Mouse (Mus musculus): ENCODE measurements around the gene Hid1.

Gene Hid1

GRCm38 (mm10) chr11:115374695-115375425 lies 7.3 kb upstream of the Hid1 start:
- no peak for DNase-seq

DNA sequence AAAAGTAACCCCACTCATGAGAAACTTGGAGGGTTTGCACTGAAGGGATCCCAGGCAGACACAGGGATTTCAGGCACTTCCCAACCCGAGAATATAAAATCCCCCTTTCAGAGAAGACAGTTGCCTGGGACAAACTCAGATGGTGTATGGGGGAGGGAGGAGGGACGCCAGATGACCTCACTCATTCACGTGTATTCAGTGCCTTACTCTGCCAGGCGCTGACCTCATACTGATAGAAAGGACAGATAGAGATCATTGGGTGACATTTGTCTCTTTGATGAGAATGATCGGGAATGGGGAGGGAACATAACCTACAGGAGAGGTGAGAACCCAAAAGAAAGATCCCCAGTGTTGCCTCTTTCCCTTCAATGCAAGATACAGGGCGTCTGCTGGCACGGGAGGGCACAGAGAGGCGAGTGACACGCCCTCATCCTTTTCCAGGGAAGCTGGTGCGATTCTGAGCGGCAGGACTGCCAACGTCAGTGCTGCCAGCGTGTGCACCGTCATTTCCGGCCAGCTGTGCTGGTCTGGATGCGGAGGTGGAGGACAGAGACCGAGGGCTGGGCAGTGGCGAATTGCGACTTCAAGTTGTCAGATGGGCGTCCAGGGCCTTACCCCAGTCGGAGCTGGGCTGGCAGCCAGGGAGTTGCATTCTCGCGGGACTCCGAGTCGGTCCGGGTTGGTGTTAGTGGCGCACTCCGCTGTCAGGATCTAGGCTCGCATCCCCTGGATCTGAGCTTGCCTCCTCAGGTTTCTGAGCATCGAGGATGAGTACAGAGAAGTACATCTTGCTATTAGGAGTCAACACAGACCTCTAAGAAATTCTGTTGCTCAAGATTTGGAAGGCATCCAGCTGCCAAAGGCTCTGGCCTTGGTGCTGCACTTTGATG lies 6.5 kb upstream of the Hid1 start:
- peak; percentile 81 for DNase-seq

GRCm38 (mm10) chr11:115372737-115373136 lies 5.2 kb upstream of the Hid1 start:
- no peak for DNase-seq

DNA sequence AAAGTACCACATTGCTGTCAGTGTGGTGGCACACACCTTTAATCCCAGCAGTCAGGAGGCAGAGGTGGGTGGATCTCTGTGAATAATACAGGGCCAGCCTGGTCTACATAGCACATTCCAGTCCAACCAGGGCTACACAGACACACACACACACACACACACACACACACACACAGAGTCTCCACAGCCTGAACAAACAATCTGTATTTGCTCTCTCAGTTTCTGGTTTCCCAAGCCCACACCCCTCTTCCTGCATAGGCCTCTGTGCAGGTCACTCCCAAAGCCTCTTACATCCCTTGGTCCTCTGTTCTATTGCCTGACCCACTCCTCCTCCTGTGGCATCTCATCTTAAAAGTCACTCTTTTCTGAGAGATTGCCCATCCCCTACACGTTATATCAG lies 4.5 kb upstream of the Hid1 start:
- no peak for DNase-seq

DNA sequence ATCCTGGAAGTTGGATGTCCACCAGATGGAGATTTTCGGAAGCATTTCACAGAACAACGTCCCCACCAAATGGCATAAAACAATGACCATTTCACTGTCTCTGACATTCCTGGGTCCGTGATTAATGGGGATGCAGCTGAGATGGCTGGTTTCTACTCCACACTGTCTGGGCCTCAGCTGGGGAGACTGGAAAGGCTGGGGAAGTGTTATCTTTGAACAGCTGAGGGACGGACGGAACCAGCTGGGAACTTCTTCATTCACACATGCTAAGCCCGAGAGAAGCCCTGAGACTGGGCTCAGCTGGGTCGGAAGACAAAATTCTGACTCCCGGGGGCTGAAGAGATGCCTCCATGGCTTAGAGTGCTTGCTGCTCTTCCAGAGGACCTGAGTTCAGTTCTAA lies 3.8 kb upstream of the Hid1 start:
- no peak for DNase-seq

GRCm38 (mm10) chr11:115370368-115370767 lies 2.8 kb upstream of the Hid1 start:
- DNase-seq = no peak

- peak; percentile 27 for DNase-seq
These were observed 706 bp downstream of the Hid1 start for GRCm38 (mm10) chr11:115366706-115367394.

DNA sequence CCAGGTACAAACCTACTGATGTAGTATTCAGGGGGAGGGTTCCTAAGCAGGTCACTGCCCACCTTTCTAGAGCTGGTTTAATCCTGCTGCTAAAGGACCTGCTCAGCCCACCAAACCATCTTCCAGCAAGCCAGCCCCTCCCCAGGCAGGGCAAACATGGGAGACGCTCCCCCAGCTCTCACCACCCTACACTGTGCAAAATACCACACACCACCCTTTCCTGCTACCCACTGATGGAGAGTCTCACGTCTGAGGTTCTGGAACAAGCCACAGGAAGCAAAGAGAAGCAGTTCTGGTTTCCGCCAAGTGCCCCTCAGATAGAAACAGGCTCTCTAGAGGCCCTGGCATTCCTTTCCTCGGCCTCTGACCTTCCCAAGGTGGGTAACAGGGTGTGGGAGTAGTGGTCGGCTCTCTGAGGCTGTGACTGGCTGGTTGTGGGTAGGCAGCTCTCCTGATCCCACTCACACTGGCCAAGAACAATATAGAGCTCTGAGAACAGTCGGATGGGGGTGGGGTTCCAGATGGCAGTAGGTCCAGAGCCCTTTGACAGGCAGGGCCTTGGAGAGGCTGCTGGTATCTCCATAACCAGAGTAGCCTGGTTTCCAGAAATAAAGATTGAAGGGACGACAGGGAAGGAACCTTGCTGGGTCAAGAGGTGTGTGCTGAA lies 1.4 kb downstream of the Hid1 start:
- DNase-seq = no peak

DNA sequence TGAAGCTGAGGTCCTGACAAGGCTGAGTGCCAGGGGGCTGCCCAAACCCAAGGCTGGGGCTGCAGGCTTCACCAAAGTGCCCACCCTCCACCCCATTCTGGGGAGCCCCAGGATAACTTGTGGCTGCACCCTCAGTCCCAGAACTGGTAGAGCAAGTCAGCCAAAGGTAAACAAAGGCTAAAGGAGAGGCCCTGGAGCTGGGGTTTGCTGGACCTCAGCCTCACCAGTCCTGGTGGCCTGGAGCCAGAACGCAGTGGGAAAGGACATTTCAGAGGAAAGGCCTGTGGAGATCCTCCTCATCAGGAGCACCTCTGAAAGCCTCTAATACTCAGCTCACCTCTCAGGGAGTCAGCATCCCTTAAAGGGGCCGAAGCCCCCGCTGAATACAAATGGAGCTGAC lies 3.4 kb downstream of the Hid1 start:
- DNase-seq = no peak

DNA sequence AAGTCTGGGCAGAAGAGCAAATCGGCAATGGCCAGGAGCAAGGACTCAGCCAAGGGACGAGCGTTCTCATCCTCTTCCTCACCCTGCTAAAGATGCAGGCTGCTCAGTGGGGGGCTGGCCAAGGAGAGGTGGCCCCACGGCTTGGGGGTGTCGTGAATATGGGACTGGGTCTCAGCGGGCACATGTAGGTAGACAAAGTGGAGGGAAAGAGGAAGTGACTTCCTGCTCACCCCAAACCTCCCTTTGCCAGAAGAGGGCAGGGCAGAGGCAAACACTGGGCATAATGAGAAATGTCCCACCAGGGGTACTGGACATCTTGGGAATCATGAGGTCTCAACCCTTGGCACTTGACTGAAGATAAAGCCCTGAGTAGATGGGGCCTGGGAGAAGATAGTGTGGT lies 7.8 kb downstream of the Hid1 start:
- no peak for DNase-seq

DNA sequence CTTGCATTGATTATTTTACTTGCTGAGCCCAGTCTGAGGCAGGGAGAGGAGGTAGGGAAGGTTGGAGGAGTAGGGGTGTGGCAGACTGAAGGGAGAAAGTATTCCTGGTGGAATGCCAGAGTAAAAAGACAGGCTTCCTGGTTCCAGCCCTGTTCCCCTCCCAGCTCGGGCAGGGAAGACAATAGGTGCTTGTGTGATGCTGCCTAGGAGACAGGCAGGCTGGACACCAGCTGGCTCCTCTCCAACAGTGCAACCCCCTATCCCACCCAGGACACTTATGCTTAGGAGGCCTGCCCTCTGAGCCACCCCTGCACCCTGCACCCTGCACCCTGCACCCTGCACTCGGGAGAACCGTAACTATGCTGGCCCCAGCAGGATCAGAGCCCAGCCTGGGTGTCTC lies 8.3 kb downstream of the Hid1 start:
- no peak for DNase-seq

- DNase-seq = peak; percentile 87
These were observed 9.1 kb downstream of the Hid1 start for GRCm38 (mm10) chr11:115358468-115358867.

DNA sequence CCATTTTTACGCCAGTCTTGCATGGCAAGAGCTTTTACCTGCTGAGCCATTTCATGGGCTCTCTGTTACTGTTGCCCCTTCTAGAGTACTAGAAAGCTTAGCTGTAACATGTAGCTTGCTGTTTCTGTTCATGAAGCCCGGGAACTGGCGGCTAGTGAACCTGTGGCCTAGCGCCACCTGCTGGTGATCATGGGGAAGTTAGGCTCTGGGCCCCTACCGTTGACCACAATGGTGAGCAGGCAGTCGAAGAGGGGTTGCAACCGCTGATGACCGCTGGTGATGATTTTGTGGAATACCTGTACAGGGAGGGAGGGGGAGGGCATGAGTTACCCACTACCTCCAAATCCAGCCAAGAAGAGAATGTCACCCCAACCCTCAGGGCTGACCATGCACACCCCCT lies 13.4 kb downstream of the Hid1 start:
- DNase-seq = peak; percentile 82

DNA sequence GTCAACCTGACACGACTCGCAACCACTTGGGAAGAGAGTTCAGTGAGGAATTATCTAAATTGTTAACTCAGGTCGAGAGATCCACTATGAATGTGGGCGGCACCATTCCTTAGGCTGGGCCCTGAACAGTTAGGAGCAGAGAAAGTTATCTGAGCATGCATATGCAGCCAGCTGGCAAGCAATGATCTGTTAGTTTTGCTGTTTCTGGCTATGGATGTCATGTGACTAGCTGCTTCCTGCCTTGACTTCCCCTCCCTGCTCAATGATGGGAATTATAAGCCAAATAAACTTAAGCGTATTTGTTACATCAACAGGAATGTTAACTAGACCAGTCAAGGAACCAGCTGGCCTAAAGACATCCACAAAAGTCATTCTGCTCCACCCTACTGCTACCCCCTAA lies 14.2 kb downstream of the Hid1 start:
- no peak for DNase-seq

DNA sequence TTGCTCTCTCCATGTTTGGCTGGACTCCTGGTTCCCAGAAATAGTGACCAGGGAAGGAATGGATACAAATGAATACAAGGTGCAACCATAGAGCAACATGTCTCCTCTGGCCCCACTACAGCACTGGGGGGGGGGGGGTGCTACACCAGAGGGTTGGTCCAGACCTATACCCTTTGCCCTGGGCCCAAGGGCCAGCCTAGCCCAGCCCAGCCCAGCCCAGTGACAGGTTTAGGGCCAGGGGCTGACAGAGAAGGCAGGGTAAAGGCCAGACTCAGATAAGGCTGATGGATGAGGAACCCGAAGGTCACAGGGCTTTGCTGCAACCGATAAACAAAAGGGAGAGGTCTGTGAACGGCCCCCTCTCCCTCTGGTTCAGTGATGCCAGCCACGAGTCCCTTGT lies 17.6 kb downstream of the Hid1 start:
- DNase-seq = no peak

DNA sequence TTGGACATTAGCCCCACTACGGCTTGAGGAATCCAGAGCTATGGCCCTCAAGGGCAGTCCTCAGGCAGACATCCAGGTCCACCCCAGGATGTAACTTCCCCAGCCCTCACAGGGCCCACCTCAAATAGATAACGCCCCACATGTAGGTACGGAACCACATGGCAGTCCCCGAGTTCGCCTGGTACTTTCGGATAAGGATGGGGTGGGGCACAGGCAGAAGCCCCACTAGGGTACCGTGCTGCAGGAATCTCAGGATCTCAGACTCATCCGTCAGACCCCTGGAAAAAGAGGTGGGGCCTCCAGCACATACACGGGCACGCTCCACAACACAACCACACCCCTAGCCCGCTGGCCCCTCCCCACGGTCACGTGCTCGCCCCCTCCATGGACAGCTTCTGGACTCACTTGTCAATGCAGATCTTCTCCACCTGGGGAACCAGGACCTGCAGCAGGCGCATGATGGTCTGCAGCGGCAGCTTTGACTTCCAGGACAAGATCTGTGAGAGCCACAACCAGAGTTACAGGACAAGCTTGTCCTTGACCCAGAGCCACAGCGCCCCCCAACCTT lies 18.8 kb downstream of the Hid1 start:
- DNase-seq = no peak

DNA sequence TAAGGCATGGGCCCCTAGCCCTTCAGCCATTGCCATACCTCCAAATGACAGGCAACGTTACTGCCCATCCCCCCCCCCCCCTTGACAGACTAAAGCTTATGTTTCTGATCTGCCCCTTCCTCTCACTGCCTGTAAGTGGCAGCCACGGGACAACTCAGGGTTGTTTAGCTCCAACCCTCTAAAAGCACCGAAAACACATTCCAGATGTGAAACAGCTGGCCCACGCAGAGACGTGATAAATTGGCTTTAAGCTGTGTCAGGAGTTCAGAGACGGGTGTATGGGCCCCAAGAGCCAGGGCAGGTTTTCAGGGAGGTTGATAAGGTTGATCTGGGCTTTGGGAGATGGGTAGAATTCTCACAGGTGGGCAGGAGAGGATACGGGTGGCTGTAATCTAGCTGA lies 22.0 kb downstream of the Hid1 start:
- DNase-seq = no peak

DNA sequence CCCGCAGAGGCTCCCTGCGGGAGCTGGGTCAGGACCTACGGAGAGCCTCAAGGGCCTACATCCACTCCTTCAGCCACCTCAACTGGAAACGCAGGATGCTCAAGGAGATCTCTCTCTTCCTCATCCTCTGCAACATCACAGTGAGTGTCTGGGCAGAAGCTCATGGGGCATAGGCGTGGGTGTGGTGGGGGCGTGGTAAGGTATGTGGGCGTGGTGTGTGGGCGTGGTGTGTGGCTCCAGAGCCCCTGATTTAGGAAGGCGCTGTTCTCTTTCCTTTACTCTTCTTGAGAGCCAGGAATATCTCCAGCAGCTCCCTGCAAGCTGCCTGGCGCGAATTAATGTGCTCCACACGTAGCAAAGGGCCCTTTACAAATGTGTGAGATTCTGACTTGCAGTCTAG lies 22.6 kb downstream of the Hid1 start:
- no peak for DNase-seq

DNA sequence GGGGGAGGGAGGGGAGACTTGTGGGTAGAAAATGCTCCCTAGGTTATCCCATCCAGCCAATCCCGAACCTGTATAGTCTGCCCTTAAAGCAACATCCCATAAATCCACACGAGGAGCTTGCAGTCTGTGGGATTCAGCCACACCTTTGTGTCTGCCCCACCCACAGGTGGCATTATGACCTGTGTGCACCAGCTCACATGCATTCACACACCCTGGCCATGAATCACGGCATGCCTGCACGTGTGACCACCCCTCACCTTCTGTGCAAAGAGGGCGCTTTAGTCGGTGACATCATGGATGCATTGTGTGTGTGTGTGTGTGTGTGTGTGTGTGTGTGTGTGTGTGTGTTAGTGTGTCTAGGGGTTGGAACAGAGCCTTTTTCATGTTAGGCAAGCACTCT lies 25.7 kb downstream of the Hid1 start:
- no peak for DNase-seq

DNA sequence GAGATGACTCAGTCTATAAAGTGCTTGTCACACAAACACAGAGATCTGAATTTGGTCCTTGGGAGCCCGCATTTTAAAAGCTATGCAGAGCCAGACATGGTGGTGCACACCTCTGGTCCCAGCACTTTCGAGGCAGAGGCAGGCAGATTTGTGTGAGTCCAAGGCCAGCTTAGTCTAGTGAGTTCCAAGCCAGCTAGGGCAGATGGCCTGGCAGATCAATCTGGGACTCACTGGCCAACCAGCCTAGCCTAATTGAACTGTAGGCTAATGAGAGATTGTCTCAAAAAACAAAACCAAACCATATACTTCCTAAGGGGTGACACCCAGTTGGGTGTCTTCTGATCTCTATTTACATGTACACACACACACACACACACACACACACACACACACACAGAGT lies 26.3 kb downstream of the Hid1 start:
- no peak for DNase-seq

DNA sequence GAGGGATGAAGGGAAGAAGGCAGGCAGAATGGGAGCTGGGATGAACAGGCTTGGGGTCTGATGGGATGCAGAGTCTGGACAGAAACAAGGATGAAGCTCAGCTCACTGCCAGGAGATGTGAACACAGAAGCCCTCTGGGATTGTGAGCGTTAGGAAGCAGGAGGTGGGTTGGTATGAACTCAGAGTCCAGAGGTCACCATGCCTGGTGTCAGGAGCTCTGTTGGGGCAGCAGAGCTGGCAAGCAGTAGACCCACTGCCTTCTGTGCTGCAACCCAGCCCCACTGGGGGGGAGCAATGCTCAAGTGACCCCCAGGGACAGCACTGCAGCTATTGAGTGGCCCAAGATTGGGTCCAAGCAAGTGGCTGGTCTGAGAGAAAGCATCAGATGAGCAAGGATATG lies 29.7 kb downstream of the Hid1 start:
- no peak for DNase-seq

DNA sequence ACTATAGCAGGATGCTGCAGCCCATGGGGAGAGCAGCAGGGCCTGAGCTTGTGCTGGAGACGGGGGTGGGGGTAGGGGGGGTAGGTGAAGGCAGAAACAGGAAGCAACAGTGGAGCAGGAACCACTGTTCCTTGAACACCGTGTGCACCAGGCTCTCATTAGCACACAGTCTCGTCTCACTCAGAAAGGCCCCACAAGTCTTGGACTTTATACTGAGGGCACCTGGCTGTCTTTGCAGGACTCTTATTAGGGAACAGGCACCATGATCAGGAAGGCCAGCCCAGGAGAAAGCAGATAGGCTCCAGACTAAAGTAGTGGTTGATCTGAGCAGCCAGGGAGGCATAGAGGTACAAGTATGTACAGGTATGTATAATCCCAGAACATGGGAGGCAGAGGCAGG lies 30.2 kb downstream of the Hid1 start:
- no peak for DNase-seq

- peak; percentile 48 for DNase-seq
These were observed 31.4 kb downstream of the Hid1 start for GRCm38 (mm10) chr11:115336115-115336514.
